Mouse (Mus musculus): ENCODE measurements at regions not wholly inside any gene's neighbourhood (a gene's known extent, or its start where the extent isn't known, plus 50 kb on each side); places are given as distances from the start of the nearest gene placed in this dataset.

- H3K9me3 ChIP-seq (replicated peaks; ENCODE audit: control insufficient read depth, low read length): no peaks in the 10 kb centered on the region
- no peaks in the 10 kb centered on the region for H3K36me3 ChIP-seq (ENCODE audit: control insufficient read depth, insufficient read depth, low read length)
- ATAC-seq (ENCODE audit: insufficient read depth, low FRiP score): peak; percentile 78; the same call in 1 of the 2 replicates
- H3K27ac ChIP-seq (ENCODE audit: low read length): peak overlapping the region; percentile 64
- no peaks in the 10 kb centered on the region for H3K27me3 ChIP-seq (ENCODE audit: control insufficient read depth, insufficient read depth, low read length)
- H3K4me2 ChIP-seq (ENCODE audit: low read depth, low read length): 0 out of 2 replicates have a peak overlapping the region, but pooled peaks have one; percentile 13
- no peak overlapping the region for H3K4me3 ChIP-seq (replicated peaks; ENCODE audit: low read length)
- peaks cover 20% of the 10 kb centered on the region for H3K4me1 ChIP-seq (ENCODE audit: control insufficient read depth, insufficient read depth, low read length)
- H3K9ac ChIP-seq (ENCODE audit: low read length): no peak overlapping the region
- WGBS: 41% methylated on average over 14 of the region's 14 CpGs
Observed at GRCm38 (mm10) chr8:8829230-8829629, 138.9 kb upstream of the Arglu1 start.

GRCm38 (mm10) chr8:8827555-8827954 is 137.2 kb upstream of the Arglu1 start:
- H3K36me3 ChIP-seq (ENCODE audit: control insufficient read depth, insufficient read depth, low read length): no peaks in the 10 kb centered on the region
- H3K4me3 ChIP-seq (replicated peaks; ENCODE audit: low read length): no peak overlapping the region
- no peaks in the 10 kb centered on the region for H3K9me3 ChIP-seq (replicated peaks; ENCODE audit: control insufficient read depth, low read length)
- 59% methylated on average over 7 of the region's 7 CpGs for WGBS
- no peaks in the 10 kb centered on the region for H3K27me3 ChIP-seq (ENCODE audit: control insufficient read depth, insufficient read depth, low read length)
- peak; percentile 19; the same call in 1 of the 2 replicates for ATAC-seq (ENCODE audit: insufficient read depth, low FRiP score)
- H3K27ac ChIP-seq (ENCODE audit: low read length): peak overlapping the region; percentile 32; the same call in 1 of the 2 replicates
- peaks cover 20% of the 10 kb centered on the region for H3K4me1 ChIP-seq (ENCODE audit: control insufficient read depth, insufficient read depth, low read length)
- no peak overlapping the region for H3K4me2 ChIP-seq (ENCODE audit: low read depth, low read length)
- H3K9ac ChIP-seq (ENCODE audit: low read length): no peak overlapping the region

- Histone ChIP-seq H3K9me3 (replicated peaks; ENCODE audit: control insufficient read depth, low read length) (no peaks in the 10 kb centered on the region), H3K27me3 (ENCODE audit: control insufficient read depth, insufficient read depth, low read length) (no peaks in the 10 kb centered on the region), H3K4me2 (ENCODE audit: low read depth, low read length) (no peak overlapping the region), H3K4me1 (ENCODE audit: control insufficient read depth, insufficient read depth, low read length) (peaks cover 20% of the 10 kb centered on the region), H3K9ac (ENCODE audit: low read length) (no peak overlapping the region), H3K36me3 (ENCODE audit: control insufficient read depth, insufficient read depth, low read length) (no peaks in the 10 kb centered on the region), H3K27ac (ENCODE audit: low read length) (no peak overlapping the region), H3K4me3 (replicated peaks; ENCODE audit: low read length) (no peak overlapping the region)
- no peak for ATAC-seq (ENCODE audit: insufficient read depth, low FRiP score)
- WGBS: 66% methylated on average over 9 of the region's 9 CpGs
Observed at GRCm38 (mm10) chr8:8826801-8827200, 136.5 kb upstream of the Arglu1 start.

GRCm38 (mm10) chr8:8824886-8825285 is 134.6 kb upstream of the Arglu1 start:
- H3K9me3 ChIP-seq (replicated peaks; ENCODE audit: control insufficient read depth, low read length): no peaks in the 10 kb centered on the region
- ATAC-seq (ENCODE audit: insufficient read depth, low FRiP score): no peak

GRCm38 (mm10) chr8:8821119-8821518 is 130.8 kb upstream of the Arglu1 start:
- H3K27me3 ChIP-seq (ENCODE audit: control insufficient read depth, insufficient read depth, low read length): no peaks in the 10 kb centered on the region
- no peak overlapping the region for H3K9ac ChIP-seq (ENCODE audit: low read length)
- H3K4me3 ChIP-seq (replicated peaks; ENCODE audit: low read length): no peak overlapping the region
- no peak for ATAC-seq (ENCODE audit: insufficient read depth, low FRiP score)
- no peaks in the 10 kb centered on the region for H3K36me3 ChIP-seq (ENCODE audit: control insufficient read depth, insufficient read depth, low read length)
- H3K4me1 ChIP-seq (ENCODE audit: control insufficient read depth, insufficient read depth, low read length): peaks cover 7% of the 10 kb centered on the region
- H3K4me2 ChIP-seq (ENCODE audit: low read depth, low read length): no peak overlapping the region
- WGBS: 39% methylated on average over 6 of the region's 6 CpGs
- no peak overlapping the region for H3K27ac ChIP-seq (ENCODE audit: low read length)
- no peaks in the 10 kb centered on the region for H3K9me3 ChIP-seq (replicated peaks; ENCODE audit: control insufficient read depth, low read length)

More at GRCm38 (mm10) chr8:8824886-8825285, 134.6 kb upstream of the Arglu1 start:
- H3K27me3 ChIP-seq (ENCODE audit: control insufficient read depth, insufficient read depth, low read length): no peaks in the 10 kb centered on the region
- 70% methylated on average over 5 of the region's 5 CpGs for WGBS
- H3K4me3 ChIP-seq (replicated peaks; ENCODE audit: low read length): no peak overlapping the region
- H3K36me3 ChIP-seq (ENCODE audit: control insufficient read depth, insufficient read depth, low read length): no peaks in the 10 kb centered on the region
- no peak overlapping the region for H3K27ac ChIP-seq (ENCODE audit: low read length)
- no peak overlapping the region for H3K4me2 ChIP-seq (ENCODE audit: low read depth, low read length)
- peaks cover 26% of the 10 kb centered on the region for H3K4me1 ChIP-seq (ENCODE audit: control insufficient read depth, insufficient read depth, low read length)
- no peak overlapping the region for H3K9ac ChIP-seq (ENCODE audit: low read length)

- Histone ChIP-seq H3K27me3 (ENCODE audit: control insufficient read depth, insufficient read depth, low read length) (no peaks in the 10 kb centered on the region), H3K4me1 (ENCODE audit: control insufficient read depth, insufficient read depth, low read length) (peaks cover 7% of the 10 kb centered on the region), H3K4me2 (ENCODE audit: low read depth, low read length) (no peak overlapping the region), H3K27ac (ENCODE audit: low read length) (no peak overlapping the region), H3K9me3 (replicated peaks; ENCODE audit: control insufficient read depth, low read length) (no peaks in the 10 kb centered on the region), H3K4me3 (replicated peaks; ENCODE audit: low read length) (no peak overlapping the region), H3K9ac (ENCODE audit: low read length) (no peak overlapping the region), H3K36me3 (ENCODE audit: control insufficient read depth, insufficient read depth, low read length) (no peaks in the 10 kb centered on the region)
- 68% methylated on average over 6 of the region's 6 CpGs for WGBS
- ATAC-seq (ENCODE audit: insufficient read depth, low FRiP score): no peak
Observed at GRCm38 (mm10) chr8:8820614-8821013, 130.3 kb upstream of the Arglu1 start.

GRCm38 (mm10) chr8:8819233-8819931 is 129.1 kb upstream of the Arglu1 start:
- Histone ChIP-seq H3K4me1 (ENCODE audit: control insufficient read depth, insufficient read depth, low read length) (peaks cover 7% of the 10 kb centered on the region), H3K4me3 (replicated peaks; ENCODE audit: low read length) (no peak overlapping the region), H3K36me3 (ENCODE audit: control insufficient read depth, insufficient read depth, low read length) (no peaks in the 10 kb centered on the region), H3K27me3 (ENCODE audit: control insufficient read depth, insufficient read depth, low read length) (no peaks in the 10 kb centered on the region), H3K9me3 (replicated peaks; ENCODE audit: control insufficient read depth, low read length) (no peaks in the 10 kb centered on the region), H3K27ac (ENCODE audit: low read length) (no peak overlapping the region), H3K4me2 (ENCODE audit: low read depth, low read length) (no peak overlapping the region), H3K9ac (ENCODE audit: low read length) (no peak overlapping the region)
- no peak for ATAC-seq (ENCODE audit: insufficient read depth, low FRiP score)
- WGBS: 73% methylated on average over 9 of the region's 9 CpGs

GRCm38 (mm10) chr8:8812807-8813167 is 122.5 kb upstream of the Arglu1 start:
- ATAC-seq (ENCODE audit: insufficient read depth, low FRiP score): no peak; the same call in 1 of the 2 replicates
- peak overlapping the region; percentile 33; the same call in 1 of the 2 replicates for H3K27ac ChIP-seq (ENCODE audit: low read length)
- H3K9ac ChIP-seq (ENCODE audit: low read length): no peak overlapping the region
- H3K27me3 ChIP-seq (ENCODE audit: control insufficient read depth, insufficient read depth, low read length): no peaks in the 10 kb centered on the region
- no peaks in the 10 kb centered on the region; the same call in 1 of the 2 replicates for H3K4me1 ChIP-seq (ENCODE audit: control insufficient read depth, insufficient read depth, low read length)
- 93% methylated on average over 5 of the region's 5 CpGs for WGBS
- no peaks in the 10 kb centered on the region for H3K9me3 ChIP-seq (replicated peaks; ENCODE audit: control insufficient read depth, low read length)
- no peak overlapping the region for H3K4me2 ChIP-seq (ENCODE audit: low read depth, low read length)
- H3K4me3 ChIP-seq (replicated peaks; ENCODE audit: low read length): no peak overlapping the region
- H3K36me3 ChIP-seq (ENCODE audit: control insufficient read depth, insufficient read depth, low read length): no peaks in the 10 kb centered on the region

GRCm38 (mm10) chr8:8812051-8812806 is 121.9 kb upstream of the Arglu1 start:
- Histone ChIP-seq H3K4me2 (ENCODE audit: low read depth, low read length) (peak overlapping the region; percentile 26), H3K36me3 (ENCODE audit: control insufficient read depth, insufficient read depth, low read length) (no peaks in the 10 kb centered on the region), H3K4me1 (ENCODE audit: control insufficient read depth, insufficient read depth, low read length) (no peaks in the 10 kb centered on the region; the same call in 1 of the 2 replicates), H3K9ac (ENCODE audit: low read length) (no peak overlapping the region), H3K4me3 (replicated peaks; ENCODE audit: low read length) (no peak overlapping the region), H3K27ac (ENCODE audit: low read length) (peak overlapping the region; percentile 33; the same call in 1 of the 2 replicates), H3K27me3 (ENCODE audit: control insufficient read depth, insufficient read depth, low read length) (no peaks in the 10 kb centered on the region), H3K9me3 (replicated peaks; ENCODE audit: control insufficient read depth, low read length) (no peaks in the 10 kb centered on the region)
- ATAC-seq (ENCODE audit: insufficient read depth, low FRiP score): peak; percentile 78
- 56% methylated on average over 21 of the region's 21 CpGs for WGBS

Data from stomach, embryonic 16.5 days (tissue).